Mouse (Mus musculus) heart, adult 2 months (tissue): Measurements from ENCODE around the gene Cd36. TPM values are rescaled to one million over a fixed set of nuclear protein-coding genes. Genes with fewer than 3 reads are reported as not detected.

Source experiments
- DNase-seq, 2 experiments: peaks; one replicate each; pipeline ENCODE4 v3.0.0; 2021
- H3K27ac ChIP-seq: fragments of 200-600 bp; 2 replicates; pipeline ENCODE4 v1.8.1; 2022
- H3K27me3 ChIP-seq: fragments of 200-500 bp; 2 replicates; pipeline ENCODE4 v1.6.1; 2012; ENCODE audit warnings: mild to moderate bottlenecking, low read length, inconsistent platforms, mixed read lengths; ENCODE audit not compliant: control insufficient read depth, insufficient read depth
- H3K36me3 ChIP-seq: fragments of 200-500 bp; 2 replicates; pipeline ENCODE4 v1.6.1; 2012; ENCODE audit warnings: low read length, inconsistent platforms; ENCODE audit not compliant: control insufficient read depth, insufficient read depth
- H3K4me1 ChIP-seq: fragments of 200-500 bp; 2 replicates; pipeline ENCODE4 v1.6.1; 2011; ENCODE audit warnings: low read length; ENCODE audit not compliant: control insufficient read depth, insufficient read depth
- H3K4me3 ChIP-seq: fragments of 200-600 bp; 2 replicates; pipeline ENCODE4 v1.8.1; 2022
- H3K79me2 ChIP-seq: fragments of 200-500 bp; replicated peaks from 2 replicates; pipeline ENCODE4 v1.6.1; 2012; ENCODE audit warnings: mild to moderate bottlenecking, inconsistent platforms, low read length, moderate library complexity, mixed read lengths; ENCODE audit not compliant: control insufficient read depth, insufficient read depth
- H3K9ac ChIP-seq: fragments of 200-500 bp; 2 replicates; pipeline ENCODE4 v1.6.1; 2012; ENCODE audit warnings: low read depth, mild to moderate bottlenecking, control low read depth, inconsistent platforms, low read length, mixed read lengths
- CTCF ChIP-seq: fragments of 200-600 bp; IDR thresholded peaks from 2 replicates; pipeline ENCODE4 v1.8.1; 2022; ENCODE audit warnings: antibody characterized with exemption, mild to moderate bottlenecking, moderate library complexity
- EP300 ChIP-seq: fragments of 200-500 bp; IDR thresholded peaks from 2 replicates; pipeline ENCODE4 v1.6.1; 2011; ENCODE audit warnings: low read depth, low read length, control low read depth; ENCODE audit not compliant: insufficient read depth
- POLR2A ChIP-seq: fragments of 200-500 bp; IDR thresholded peaks from 2 replicates; pipeline ENCODE4 v1.6.1; 2011; ENCODE audit warnings: mild to moderate bottlenecking, low read depth, low read length, control low read depth; ENCODE audit not compliant: insufficient read depth
- WGBS: fragments of 180-500 bp; shearing (Covaris S2); methylation state at CpG from one replicate; pipeline ENCODE4 v1.1.7; 2018; 5-methylcytosine and 5-hydroxymethylcytosine counted together
- intact Hi-C: fragments of 180-260 bp; cut with DNase I; formaldehyde crosslinking; loops from one replicate; pipeline ENCODE4 v1.15.1; 2025
- polyA plus RNA-seq: library from polyadenylated mRNA; depleted of rRNA; stranded (reverse); fragments of >200 nt; gene quantifications from 2 replicates; pipeline ENCODE4 v1.2.3, GENCODE M21; 2012; rRNA removed
- total RNA-seq, 2 experiments: library from RNA; stranded (reverse); gene quantifications; 2 replicates each; pipeline ENCODE4 v1.2.3; 2021

Cd36 gene
- total and polyA plus RNA-seq, 3 experiments = 341 to 1,999 (median 1,665) TPM

- Histone ChIP-seq H3K27me3 (no peaks in the 10 kb centered on the region), H3K36me3 (no peaks in the 10 kb centered on the region), H3K4me3 (no peak overlapping the region), H3K27ac (no peak overlapping the region), H3K9ac (no peak overlapping the region), H3K4me1 (no peaks in the 10 kb centered on the region), H3K79me2 (no peaks in the 10 kb centered on the region)
- intact Hi-C loops = loop anchor here (1.0 to 5.0 kb wide), 2 partner anchors 192 to 829 kb away; partner anchors contain the start of gene Sema3c
- 67% methylated on average over 4 of the region's 4 CpGs for whole genome bisulfite sequencing
- DNase-seq = no peak
- no peak for TF ChIP-seq EP300
- peak; percentile 82 for TF ChIP-seq CTCF
- no peak for TF ChIP-seq POLR2A
These were observed 122.5 kb downstream of the Cd36 start for GRCm38 (mm10) chr5:17766006-17766677.

GRCm38 (mm10) chr5:17753471-17754005 is 135.1 kb downstream of the Cd36 start:
- DNase-seq = no peak
- TF ChIP-seq POLR2A = no peak
- TF ChIP-seq EP300 = no peak
- no peak for TF ChIP-seq CTCF
- Histone ChIP-seq H3K79me2 (no peaks in the 10 kb centered on the region), H3K27ac (no peak overlapping the region), H3K27me3 (no peaks in the 10 kb centered on the region), H3K9ac (no peak overlapping the region), H3K4me1 (no peaks in the 10 kb centered on the region), H3K36me3 (no peaks in the 10 kb centered on the region), H3K4me3 (no peak overlapping the region)
- intact Hi-C loops = no loop called here
- 72% methylated on average over 7 of the region's 7 CpGs for WGBS

- no peak overlapping the region for H3K4me3 ChIP-seq
- H3K9ac ChIP-seq = no peak overlapping the region
- H3K36me3 ChIP-seq = no peaks in the 10 kb centered on the region
- 66% methylated on average over 3 of the region's 3 CpGs for WGBS
- H3K79me2 ChIP-seq = no peaks in the 10 kb centered on the region
- H3K27me3 ChIP-seq = no peaks in the 10 kb centered on the region
- TF ChIP-seq CTCF = no peak
- no peak for TF ChIP-seq POLR2A
- TF ChIP-seq EP300 = no peak
- no peak overlapping the region for H3K27ac ChIP-seq
- intact Hi-C loops = no loop called here
- H3K4me1 ChIP-seq = no peaks in the 10 kb centered on the region
- no peak for DNase-seq
These were observed 140.3 kb downstream of the Cd36 start for GRCm38 (mm10) chr5:17748293-17748692.

- H3K27me3 ChIP-seq = no peaks in the 10 kb centered on the region
- 60% methylated on average over 5 of the region's 5 CpGs for WGBS
- intact Hi-C loops = no loop called here
- H3K4me3 ChIP-seq = no peak overlapping the region
- no peak for TF ChIP-seq POLR2A
- no peak for DNase-seq
- no peak overlapping the region for H3K9ac ChIP-seq
- H3K27ac ChIP-seq = no peak overlapping the region
- H3K36me3 ChIP-seq = no peaks in the 10 kb centered on the region
- H3K79me2 ChIP-seq = no peaks in the 10 kb centered on the region
- no peaks in the 10 kb centered on the region for H3K4me1 ChIP-seq
These were observed 141.5 kb downstream of the Cd36 start for GRCm38 (mm10) chr5:17747143-17747542.

GRCm38 (mm10) chr5:17746520-17746919 is 142.1 kb downstream of the Cd36 start:
- TF ChIP-seq POLR2A = no peak
- no peak for TF ChIP-seq CTCF
- no peak for TF ChIP-seq EP300
- no peaks in the 10 kb centered on the region for H3K79me2 ChIP-seq
- H3K4me3 ChIP-seq = no peak overlapping the region
- H3K27ac ChIP-seq = no peak overlapping the region
- H3K9ac ChIP-seq = no peak overlapping the region
- H3K27me3 ChIP-seq = no peaks in the 10 kb centered on the region
- no peak for DNase-seq
- no peaks in the 10 kb centered on the region for H3K36me3 ChIP-seq
- H3K4me1 ChIP-seq = no peaks in the 10 kb centered on the region
- intact Hi-C loops = no loop called here

- H3K79me2 ChIP-seq = no peaks in the 10 kb centered on the region
- H3K4me1 ChIP-seq = no peaks in the 10 kb centered on the region
- intact Hi-C loops = no loop called here
- no peak overlapping the region for H3K4me3 ChIP-seq
- 55% methylated on average over 3 of the region's 3 CpGs for WGBS
- H3K27me3 ChIP-seq = no peaks in the 10 kb centered on the region
- no peak overlapping the region for H3K9ac ChIP-seq
- TF ChIP-seq EP300 (no peak), CTCF (no peak), POLR2A (no peak)
- DNase-seq = no peak
- H3K36me3 ChIP-seq = no peaks in the 10 kb centered on the region
- no peak overlapping the region for H3K27ac ChIP-seq
These were observed 148.8 kb downstream of the Cd36 start for GRCm38 (mm10) chr5:17739805-17740204.

Other genes with a start within 250 kb of the Cd36 start
- gene Gnat3, start 73.7 kb upstream of the Cd36 start, total RNA-seq = under 1 TPM; 0.70 to 0.76 TPM
- gene Gnat3, start 73.7 kb upstream of the Cd36 start, polyA plus RNA-seq = 0.08 and 0.12 TPM in 2 replicates